Comparison of ENCODE assay signal across 29 mouse cellular contexts in genomic region chr1:134211043-134211442, GRCm38 (mm10). TPM values are rescaled to one million over a fixed set of nuclear protein-coding genes. Genes with fewer than 3 reads are reported as not detected.
DNase-seq lines count a peak whose midpoint lies in the region; ATAC-seq and TF ChIP-seq lines count a peak whose summit lies in the region.
"Had no signal": no experiment of that assay in that cellular context is flagged by ENCODE, and none has a peak within 500 bp of the region (broad histone marks: within the 10 kb centered on the region; RNA-seq: fewer than 3 reads in every experiment).

No protein-coding gene starts in this region.

- no peaks in the 10 kb centered on the region for H3K36me3 ChIP-seq in intestine, embryonic 14.5 days (ENCODE audit: control insufficient read depth, insufficient read depth, low read length)
- H3K36me3 ChIP-seq in intestine, postnatal 0 days (ENCODE audit: control insufficient read depth, insufficient read depth) = no peaks in the 10 kb centered on the region
- H3K36me3 ChIP-seq in limb, embryonic 10.5 days = no peaks in the 10 kb centered on the region
- H3K36me3 ChIP-seq: forebrain, embryonic 12.5 days; heart, embryonic 15.5 days; hindbrain, embryonic 13.5 days; limb, embryonic 13.5 days; liver, embryonic 12.5 days; midbrain, embryonic 12.5 days had no signal

- no peaks in the 10 kb centered on the region for H3K27me3 ChIP-seq in intestine, embryonic 14.5 days (replicated peaks; ENCODE audit: control insufficient read depth, insufficient read depth, low read length)
- H3K27me3 ChIP-seq in intestine, postnatal 0 days (replicated peaks; ENCODE audit: control insufficient read depth, insufficient read depth, low read length) = no peaks in the 10 kb centered on the region
- no peaks in the 10 kb centered on the region for H3K27me3 ChIP-seq in limb, embryonic 10.5 days (ENCODE audit: low read depth, poor library complexity, severe bottlenecking)

- 44% methylated on average over 6 of the region's 6 CpGs for WGBS in intestine, embryonic 14.5 days
- 67% methylated on average over 6 of the region's 6 CpGs for WGBS in intestine, postnatal 0 days
- 65% methylated on average over 6 of the region's 6 CpGs for WGBS in limb, embryonic 10.5 days

- no peak overlapping the region for H3K9ac ChIP-seq in intestine, embryonic 14.5 days (ENCODE audit: low read length)
- H3K9ac ChIP-seq in intestine, postnatal 0 days (ENCODE audit: low read depth, low read length) = no peak overlapping the region
- H3K9ac ChIP-seq: forebrain, embryonic 12.5 days; heart, embryonic 15.5 days; hindbrain, embryonic 13.5 days; limb, embryonic 13.5 days; liver, embryonic 12.5 days; midbrain, embryonic 12.5 days had no signal

- DNase-seq in cerebellum, adult 11 months = no peak
- DNase-seq in intestine, embryonic 14.5 days (ENCODE audit: low spot score) = no peak
- DNase-seq in layer of hippocampus, adult 2 months (ENCODE audit: low spot score in 2 of 2) = no peak
- DNase-seq in layer of hippocampus, adult 18-20 months (ENCODE audit: low spot score in 2 of 2) = no peak
- DNase-seq in limb, embryonic 10.5 days (ENCODE audit: low spot score) = no peak
- DNase-seq: adrenal gland, postnatal 10 days; gastrocnemius, postnatal 25 days; heart, postnatal 36 days; kidney, postnatal 14 days; layer of hippocampus, adult 9-11 months; lung, adult 18-20 months; lung, postnatal 14 days; right cerebral cortex, postnatal 14 days; thymus, postnatal 14 days had no signal

- H3K27ac ChIP-seq in intestine, embryonic 14.5 days (ENCODE audit: low read depth) = peak overlapping the region; percentile 29; the same call in 1 of the 2 replicates
- H3K27ac ChIP-seq in intestine, postnatal 0 days (ENCODE audit: low read depth, low read length) = no peak overlapping the region
- H3K27ac ChIP-seq in layer of hippocampus, adult 2 months = peak overlapping the region; percentile 60
- H3K27ac ChIP-seq in limb, embryonic 10.5 days = peak overlapping the region; percentile 57; the same call in 1 of the 2 replicates
- H3K27ac ChIP-seq: forebrain, embryonic 12.5 days; heart, embryonic 15.5 days; limb, embryonic 13.5 days; liver, embryonic 12.5 days; midbrain, embryonic 12.5 days; stomach, postnatal 0 days had no signal

- TF ChIP-seq CTCF in intestine, postnatal 0 days (IDR thresholded peaks at IDR 0.05; ENCODE audit: low read depth) = no peak
- TF ChIP-seq CTCF in layer of hippocampus, adult 2 months (conservative IDR thresholded peaks at IDR 0.05) = no peak

- no peak overlapping the region for H3K4me3 ChIP-seq in intestine, embryonic 14.5 days (ENCODE audit: low read depth, low read length)
- no peak overlapping the region for H3K4me3 ChIP-seq in intestine, postnatal 0 days (ENCODE audit: low read depth, low read length)
- H3K4me3 ChIP-seq in layer of hippocampus, adult 2 months = no peak overlapping the region
- no peak overlapping the region for H3K4me3 ChIP-seq in limb, embryonic 10.5 days
- H3K4me3 ChIP-seq: erythroblast, embryonic 14.5 days; forebrain, embryonic 12.5 days; heart, embryonic 15.5 days; hindbrain, embryonic 13.5 days; limb, embryonic 13.5 days; liver, embryonic 12.5 days; midbrain, embryonic 12.5 days had no signal

- H3K4me1 ChIP-seq in intestine, embryonic 14.5 days (replicated peaks; ENCODE audit: control insufficient read depth, insufficient read depth, low read length) = peaks cover 23% of the 10 kb centered on the region
- H3K4me1 ChIP-seq in intestine, postnatal 0 days (replicated peaks; ENCODE audit: control insufficient read depth, insufficient read depth, low read length) = peaks cover 8% of the 10 kb centered on the region
- H3K4me1 ChIP-seq in limb, embryonic 10.5 days = peaks cover 45% of the 10 kb centered on the region

- no peaks in the 10 kb centered on the region for H3K9me3 ChIP-seq in intestine, embryonic 14.5 days (ENCODE audit: control insufficient read depth, low read length)
- no peaks in the 10 kb centered on the region for H3K9me3 ChIP-seq in intestine, postnatal 0 days (ENCODE audit: control insufficient read depth)
- H3K9me3 ChIP-seq in limb, embryonic 10.5 days (replicated peaks) = no peaks in the 10 kb centered on the region
- H3K9me3 ChIP-seq: forebrain, embryonic 12.5 days; heart, embryonic 15.5 days; hindbrain, embryonic 13.5 days; limb, embryonic 13.5 days; liver, embryonic 12.5 days; midbrain, embryonic 12.5 days had no signal

- ATAC-seq in cerebellum, adult (ENCODE audit: insufficient number of reproducible peaks, low FRiP score, low TSS enrichment) = peak; percentile 31; the same call in 1 of the 2 replicates
- ATAC-seq in intestine, embryonic 14.5 days (replicated peaks; ENCODE audit: low FRiP score, low TSS enrichment, low read depth) = no peak
- ATAC-seq in intestine, postnatal 0 days = no peak
- ATAC-seq in granulocyte monocyte progenitor cell, adult 5-6 weeks (replicated peaks; ENCODE audit: poor library complexity, severe bottlenecking) = no peak
- ATAC-seq: activated CD4-positive, CD25-positive, alpha-beta regulatory T cell, adult 4 months; liver, embryonic 12.5 days had no signal

- H3K4me2 ChIP-seq in intestine, embryonic 14.5 days (ENCODE audit: low read length) = no peak overlapping the region
- no peak overlapping the region for H3K4me2 ChIP-seq in intestine, postnatal 0 days (replicated peaks; ENCODE audit: low read depth)
- H3K4me2 ChIP-seq: forebrain, embryonic 12.5 days; heart, embryonic 15.5 days; hindbrain, embryonic 13.5 days; limb, embryonic 13.5 days; liver, embryonic 12.5 days; midbrain, embryonic 12.5 days had no signal

RNA-seq across cellular contexts. Expression of gene Mybph, which starts 17.8 kb away (rescaled TPM):
- polyA plus RNA-seq in intestine, embryonic 14.5 days (2014; fragmentation: Nextera tagmentation; extraction: Ambion mirVana) = not detected in 2 replicates
- 0.13 TPM in 1 of 2 replicates, not detected in the other for polyA plus RNA-seq in intestine, postnatal 0 days (2015; fragmentation: Nextera tagmentation; extraction: Ambion mirVana)
- not detected for total RNA-seq in layer of hippocampus, adult 2 months (2021)
- total RNA-seq in layer of hippocampus, adult 18-20 months (2021) = not detected
- polyA plus RNA-seq in limb, embryonic 10.5 days (2016; fragmentation: Nextera tagmentation; extraction: Ambion mirVana) = 0.56 and 0.98 TPM in 2 replicates
- not detected in 2 replicates for total RNA-seq in granulocyte monocyte progenitor cell, adult 5-6 weeks (2014; fragmentation: Nextera tagmentation)
- total RNA-seq in granulocyte monocyte progenitor cell, adult 5-6 weeks (2017) = not detected in 2 replicates
- total RNA-seq: heart, postnatal 36 days; monocyte, adult 5-6 weeks; neutrophil, adult 5-6 weeks had no signal
- polyA plus RNA-seq: activated CD4-positive, CD25-positive, alpha-beta regulatory T cell, adult 4 months; erythroblast, embryonic 14.5 days; midbrain, embryonic 12.5 days had no signal

RNA-seq across cellular contexts. Expression of gene Adora1, which starts 24.2 kb away (rescaled TPM):
- 1.7 and 2.0 TPM in 2 replicates for polyA plus RNA-seq in intestine, embryonic 14.5 days (2014; fragmentation: Nextera tagmentation; extraction: Ambion mirVana)
- polyA plus RNA-seq in intestine, postnatal 0 days (2015; fragmentation: Nextera tagmentation; extraction: Ambion mirVana) = 2.2 and 2.4 TPM in 2 replicates
- 100 to 1,000 TPM; 202 to 221 TPM for total RNA-seq in layer of hippocampus, adult 2 months (2021)
- total RNA-seq in layer of hippocampus, adult 18-20 months (2021) = 100 to 1,000 TPM; 212 to 220 TPM
- polyA plus RNA-seq in limb, embryonic 10.5 days (2016; fragmentation: Nextera tagmentation; extraction: Ambion mirVana) = 0.06 and 0.69 TPM in 2 replicates
- total RNA-seq in granulocyte monocyte progenitor cell, adult 5-6 weeks (2014; fragmentation: Nextera tagmentation) = not detected in 2 replicates
- not detected in 2 replicates for total RNA-seq in granulocyte monocyte progenitor cell, adult 5-6 weeks (2017)
- total RNA-seq: megakaryocyte progenitor cell, adult 5-6 weeks; monocyte, adult 5-6 weeks; neutrophil, adult 5-6 weeks had no signal
- polyA plus RNA-seq: erythroblast, embryonic 14.5 days had no signal

RNA-seq across cellular contexts. Expression of gene Chil1, which starts 29.1 kb away (rescaled TPM):
- 0.35 and 0.49 TPM in 2 replicates for polyA plus RNA-seq in intestine, embryonic 14.5 days (2014; fragmentation: Nextera tagmentation; extraction: Ambion mirVana)
- polyA plus RNA-seq in intestine, postnatal 0 days (2015; fragmentation: Nextera tagmentation; extraction: Ambion mirVana) = 0.50 and 0.99 TPM in 2 replicates
- 10 to 100 TPM; 11.1 to 12.4 TPM for total RNA-seq in layer of hippocampus, adult 2 months (2021)
- 10 to 100 TPM; 17.2 to 22.4 TPM for total RNA-seq in layer of hippocampus, adult 18-20 months (2021)
- 0.80 TPM in 1 of 2 replicates, not detected in the other for polyA plus RNA-seq in limb, embryonic 10.5 days (2016; fragmentation: Nextera tagmentation; extraction: Ambion mirVana)
- total RNA-seq in granulocyte monocyte progenitor cell, adult 5-6 weeks (2014; fragmentation: Nextera tagmentation) = not detected in 2 replicates
- total RNA-seq in granulocyte monocyte progenitor cell, adult 5-6 weeks (2017) = 4.7 and 6.3 TPM in 2 replicates
- polyA plus RNA-seq: activated CD4-positive, CD25-positive, alpha-beta regulatory T cell, adult 4 months; erythroblast, embryonic 14.5 days had no signal

Comparison
In these comparisons a context has a peak if more than half of its experiments do, and no peak if none do; other contexts are left out.
1. RNA of gene Adora1, which starts 24.2 kb away (total RNA-seq): 202 to 221 TPM in layer of hippocampus, adult 2 months and 212 to 220 TPM in layer of hippocampus, adult 18-20 months; not detected in granulocyte monocyte progenitor cell, adult 5-6 weeks; every median in the first group is over 100 times any median in the second.